Mouse (Mus musculus) cortical plate, adult 2 months (tissue): ENCODE measurements around the gene Chrna7.

Source experiments
- CTCF ChIP-seq: fragments of 200-500 bp; IDR thresholded peaks from 2 replicates; pipeline ENCODE4 v1.5.1; 2011; ENCODE audit warnings: mild to moderate bottlenecking, control low read depth, low read length; ENCODE audit not compliant: insufficient read depth; ENCODE audit errors: extremely low read depth
- POLR2A ChIP-seq: fragments of 200-500 bp; IDR thresholded peaks from 2 replicates; pipeline ENCODE4 v1.6.1; 2011; ENCODE audit warnings: mild to moderate bottlenecking, low read length, control low read depth; ENCODE audit not compliant: insufficient read depth; ENCODE audit errors: extremely low read depth

DNA sequence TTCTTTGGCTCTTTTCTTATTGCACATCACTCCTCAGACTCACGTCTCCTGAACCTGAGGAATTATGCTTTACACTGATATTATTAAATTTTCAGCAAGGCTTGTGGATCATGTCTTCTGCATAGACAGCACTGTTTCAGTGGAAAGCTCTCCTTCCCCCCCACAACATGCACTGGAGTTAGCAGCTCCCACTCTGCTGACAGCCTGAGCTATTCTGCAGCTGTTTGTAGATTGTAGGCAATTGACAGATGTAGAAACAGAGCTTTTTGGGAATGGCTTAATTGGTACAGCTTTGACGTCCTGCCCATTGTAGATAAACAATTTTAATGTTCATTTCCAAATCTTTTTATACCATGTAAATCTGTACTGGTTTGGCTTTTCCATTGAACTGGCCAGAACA is 89.8 kb downstream of the Chrna7 start:
- TF ChIP-seq CTCF: no peak
- no peak for TF ChIP-seq POLR2A
